Mouse (Mus musculus): ENCODE measurements around the gene Olfr593. TPM values are rescaled to one million over a fixed set of nuclear protein-coding genes. Genes with fewer than 3 reads are reported as not detected.

The Olfr593 gene
- polyA plus RNA-seq (2012; rRNA removed): not detected in 2 replicates

GRCm38 (mm10) chr7:103211562-103211961 lies at the start of gene Olfr593:
Gene Olfr593 (plus strand): TSS chr7:103211862.

GRCm38 (mm10) chr7:103178240-103178639 lies 33.4 kb upstream of the Olfr593 start, which contains the start of gene Olfr591:
Gene Olfr591 (minus strand): TSS chr7:103178340.

GRCm38 (mm10) chr7:103184503-103184902 lies 27.2 kb upstream of the Olfr593 start, which contains the start of gene Olfr592:
Gene Olfr592 (plus strand): TSS chr7:103184803.

GRCm38 (mm10) chr7:103216696-103217095 lies 5.0 kb downstream of the Olfr593 start, which contains the start of gene Olfr594:
Gene Olfr594 (plus strand): TSS chr7:103216996.

GRCm38 (mm10) chr7:103252405-103252804 lies 40.7 kb downstream of the Olfr593 start, which contains the start of gene Usp17ld:
Gene Usp17ld (minus strand): TSS chr7:103252505.

Other genes starting within 250 kb of the Olfr593 start
- not detected in 2 replicates for gene Olfr576, start 249.2 kb upstream of the Olfr593 start, polyA plus RNA-seq (2012; rRNA removed)
- gene Olfr577, start 235.9 kb upstream of the Olfr593 start, polyA plus RNA-seq (2012; rRNA removed): not detected in 2 replicates
- gene Olfr578, start 222.5 kb upstream of the Olfr593 start, polyA plus RNA-seq (2012; rRNA removed): not detected in 2 replicates
- not detected in 2 replicates for gene Olfr582, start 173.8 kb upstream of the Olfr593 start, polyA plus RNA-seq (2012; rRNA removed)
- gene Olfr583, start 160.6 kb upstream of the Olfr593 start, polyA plus RNA-seq (2012; rRNA removed): not detected in 2 replicates
- not detected in 2 replicates for gene Olfr584, start 130.0 kb upstream of the Olfr593 start, polyA plus RNA-seq (2012; rRNA removed)
- not detected in 2 replicates for gene Olfr585, start 114.1 kb upstream of the Olfr593 start, polyA plus RNA-seq (2012; rRNA removed)
- gene Olfr586, start 86.2 kb upstream of the Olfr593 start, polyA plus RNA-seq (2012; rRNA removed): not detected in 2 replicates
- not detected in 2 replicates for gene Olfr588-ps1, start 71.0 kb upstream of the Olfr593 start, polyA plus RNA-seq (2012; rRNA removed)
- gene Olfr589, start 55.5 kb upstream of the Olfr593 start, polyA plus RNA-seq (2012; rRNA removed): not detected in 2 replicates
- gene Olfr591, start 33.5 kb upstream of the Olfr593 start, polyA plus RNA-seq (2012; rRNA removed): not detected in 2 replicates
- not detected in 2 replicates for gene Olfr592, start 27.1 kb upstream of the Olfr593 start, polyA plus RNA-seq (2012; rRNA removed)
- gene Olfr594, start 5.1 kb downstream of the Olfr593 start, polyA plus RNA-seq (2012; rRNA removed): not detected in 2 replicates
- not detected in 2 replicates for gene Usp17ld, start 40.6 kb downstream of the Olfr593 start, polyA plus RNA-seq (2012; rRNA removed)
- gene Olfr596, start 93.8 kb downstream of the Olfr593 start, polyA plus RNA-seq (2012; rRNA removed): not detected in 2 replicates
- not detected in 2 replicates for gene Olfr597, start 104.5 kb downstream of the Olfr593 start, polyA plus RNA-seq (2012; rRNA removed)
- not detected in 2 replicates for gene Olfr598, start 111.7 kb downstream of the Olfr593 start, polyA plus RNA-seq (2012; rRNA removed)
- gene Olfr599, start 124.1 kb downstream of the Olfr593 start, polyA plus RNA-seq (2012; rRNA removed): not detected in 2 replicates
- gene Olfr600, start 137.8 kb downstream of the Olfr593 start, polyA plus RNA-seq (2012; rRNA removed): not detected in 2 replicates
- gene Olfr601, start 150.8 kb downstream of the Olfr593 start, polyA plus RNA-seq (2012; rRNA removed): not detected in 2 replicates
- not detected in 2 replicates for gene Olfr603, start 174.3 kb downstream of the Olfr593 start, polyA plus RNA-seq (2012; rRNA removed)
- gene Usp17lc, start 203.2 kb downstream of the Olfr593 start, polyA plus RNA-seq (2012; rRNA removed): not detected in 2 replicates
- gene Olfr605, start 233.6 kb downstream of the Olfr593 start, polyA plus RNA-seq (2012; rRNA removed): not detected in 2 replicates
- not detected in 2 replicates for gene Olfr606, start 237.2 kb downstream of the Olfr593 start, polyA plus RNA-seq (2012; rRNA removed)

All from central nervous system, embryonic 11.5 days (tissue).